Mouse (Mus musculus) CH12.LX (cell line): ENCODE results near the gene Hoxa10. TPM values are rescaled to one million over a fixed set of nuclear protein-coding genes. Genes with fewer than 3 reads are reported as not detected.

Experiments
- DNase-seq: peaks from one replicate; pipeline ENCODE4 v3.0.0-alpha.2; 2013; ENCODE audit errors: extremely low read depth
- H3K27ac ChIP-seq: 2 replicates; pipeline ENCODE4 v1.5.1; 2012; ENCODE audit warnings: low read depth, mild to moderate bottlenecking, control low read depth, moderate library complexity; ENCODE audit not compliant: insufficient read depth
- H3K27me3 ChIP-seq: replicated peaks from 2 replicates; pipeline ENCODE3; 2012; ENCODE audit warnings: inconsistent platforms
- H3K36me3 ChIP-seq, 2 experiments: replicated peaks in 1 of 2; 2 replicates each; pipeline versions ENCODE3 to v1.6.1; 2012; ENCODE audit warnings: inconsistent platforms in 1 of 2, low read length in 1 of 2, mild to moderate bottlenecking in 1 of 2, mixed read lengths in 1 of 2, moderate library complexity in 1 of 2; ENCODE audit not compliant: control insufficient read depth in 1 of 2, insufficient read depth in 1 of 2
- H3K4me1 ChIP-seq, 2 experiments: 2 replicates each; pipeline ENCODE4 v1.6.1; 2012; ENCODE audit warnings: inconsistent platforms in 1 of 2, moderate library complexity in 1 of 2; ENCODE audit not compliant: insufficient read depth in 2 of 2, control insufficient read depth in 1 of 2
- H3K4me2 ChIP-seq: 2 replicates; pipeline ENCODE4 v1.6.1; 2012; ENCODE audit warnings: low read depth, mild to moderate bottlenecking, control low read depth; ENCODE audit not compliant: poor library complexity, insufficient read depth, severe bottlenecking
- H3K4me3 ChIP-seq, 3 experiments: fragments of 150-350 bp in 1 of 3; sonication (generic) in 1 of 3; replicated peaks in 1 of 3; 2 replicates each; pipeline versions ENCODE3 to v1.5.1; 2011 to 2012; ENCODE audit warnings: low read depth in 2 of 3, low read length in 2 of 3, mild to moderate bottlenecking in 2 of 3, moderate library complexity in 2 of 3, control low read depth in 1 of 3, improper control_type of control experiment in 1 of 3, inconsistent platforms in 1 of 3, mixed read lengths in 1 of 3; ENCODE audit not compliant: poor library complexity in 1 of 3
- H3K79me2 ChIP-seq: replicated peaks from 2 replicates; pipeline ENCODE4 v1.6.1; 2012; ENCODE audit warnings: mild to moderate bottlenecking, moderate library complexity; ENCODE audit not compliant: control insufficient read depth, poor library complexity, insufficient read depth, severe bottlenecking; ENCODE audit errors: extremely low read depth
- H3K9ac ChIP-seq: 2 replicates; pipeline ENCODE4 v1.6.1; 2012; ENCODE audit warnings: low read depth, mild to moderate bottlenecking, control low read depth, moderate library complexity; ENCODE audit not compliant: insufficient read depth
- H3K9me3 ChIP-seq: replicated peaks from 2 replicates; pipeline ENCODE3; 2012; ENCODE audit warnings: low read length, inconsistent platforms, mixed read lengths
- BHLHE40 ChIP-seq: IDR thresholded peaks from 2 replicates; pipeline ENCODE4 v1.6.1; 2011; ENCODE audit warnings: mild to moderate bottlenecking, low read depth, low read length, improper control_type of control experiment
- CHD2 ChIP-seq: IDR thresholded peaks from 2 replicates; pipeline ENCODE4 v1.6.1; 2011; ENCODE audit warnings: low read length, improper control_type of control experiment
- CTCF ChIP-seq, 2 experiments: IDR thresholded peaks in 1 of 2; conservative IDR thresholded peaks in 1 of 2; 2 replicates each; pipeline ENCODE4 v1.5.1; 2011 to 2012; ENCODE audit warnings: low read depth in 2 of 2, low read length in 2 of 2, improper control_type of control experiment in 1 of 2, inconsistent platforms in 1 of 2, mild to moderate bottlenecking in 1 of 2, moderate library complexity in 1 of 2
- E2F4 ChIP-seq: IDR thresholded peaks from 2 replicates; pipeline ENCODE4 v1.6.1; 2011; ENCODE audit warnings: low read depth, low read length, improper control_type of control experiment; ENCODE audit not compliant: insufficient replicate concordance
- EP300 ChIP-seq: IDR thresholded peaks from 2 replicates; pipeline ENCODE4 v1.6.1; 2011; ENCODE audit warnings: low read length, improper control_type of control experiment
- GABPA ChIP-seq: IDR thresholded peaks from 2 replicates; pipeline ENCODE4 v1.6.1; 2012; ENCODE audit warnings: low read depth, low read length, improper control_type of control experiment, inconsistent platforms; ENCODE audit not compliant: insufficient replicate concordance
- MAFK ChIP-seq: IDR thresholded peaks from 2 replicates; pipeline ENCODE4 v1.6.1; 2011; ENCODE audit warnings: low read length, improper control_type of control experiment; ENCODE audit not compliant: insufficient replicate concordance
- MAZ ChIP-seq: IDR thresholded peaks from 2 replicates; pipeline ENCODE4 v1.6.1; 2012; ENCODE audit warnings: low read depth, mild to moderate bottlenecking, inconsistent platforms, low read length, improper control_type of control experiment, moderate library complexity
- NELFE ChIP-seq: IDR thresholded peaks from 2 replicates; pipeline ENCODE4 v1.6.1; 2011; ENCODE audit warnings: low read depth, low read length, improper control_type of control experiment
- NRF1 ChIP-seq: IDR thresholded peaks from 2 replicates; pipeline ENCODE4 v1.6.1; 2014; ENCODE audit warnings: low read depth, mild to moderate bottlenecking, inconsistent platforms, low read length, improper control_type of control experiment, moderate library complexity
- RAD21 ChIP-seq: IDR thresholded peaks from 2 replicates; pipeline ENCODE4 v1.6.1; 2011; ENCODE audit warnings: low read depth, mild to moderate bottlenecking, low read length, improper control_type of control experiment, moderate library complexity
- SIN3A ChIP-seq: IDR thresholded peaks from 2 replicates; pipeline ENCODE4 v1.6.1; 2012; ENCODE audit warnings: low read length, improper control_type of control experiment, inconsistent platforms
- SMC3 ChIP-seq: IDR thresholded peaks from 2 replicates; pipeline ENCODE4 v1.6.1; 2011; ENCODE audit warnings: low read depth, low read length, improper control_type of control experiment
- TBP ChIP-seq: conservative IDR thresholded peaks from 2 replicates; pipeline ENCODE4 v1.6.1; 2011; ENCODE audit warnings: low read depth, low read length, improper control_type of control experiment
- UBTF ChIP-seq: IDR thresholded peaks from 2 replicates; pipeline ENCODE4 v1.6.1; 2012; ENCODE audit warnings: low read depth, mild to moderate bottlenecking, inconsistent platforms, low read length, improper control_type of control experiment, moderate library complexity
- USF2 ChIP-seq: conservative IDR thresholded peaks from 2 replicates; pipeline ENCODE4 v1.6.1; 2011; ENCODE audit warnings: low read depth, low read length, improper control_type of control experiment
- ZNF384 ChIP-seq: IDR thresholded peaks from 2 replicates; pipeline ENCODE4 v1.6.1; 2012; ENCODE audit warnings: low read depth, low read length, improper control_type of control experiment, inconsistent platforms
- dilution Hi-C: fragments of 300-500 bp; cut with MboI; formaldehyde crosslinking; loops from 2 replicates; pipeline ENCODE4 v1.14.3; 2020; ENCODE audit warnings: low sequenced_read_pairs; ENCODE audit not compliant: extremely low pct_unique_long_range_greater_than_20kb, extremely low pct_ligation_motif_present
- in situ Hi-C: fragments of 300-500 bp; cut with MboI; formaldehyde crosslinking; loops from 3 replicates; pipeline ENCODE4 v1.14.3; 2019; ENCODE audit warnings: low sequenced_read_pairs, low pct_ligation_motif_present, low pct_unique_long_range_greater_than_20kb, mixed read lengths
- polyA plus RNA-seq: library from polyadenylated mRNA; unstranded; fragments of >175 nt; gene quantifications from 2 replicates; pipeline ENCODE4 v1.2.1, GENCODE M21; 2012; ENCODE audit warnings: low read depth; ENCODE audit not compliant: insufficient read length
- total RNA-seq, 2 experiments: library from RNA; depleted of rRNA; stranded (reverse); fragments of 300-350 nt in 1 of 2; fragments of >200 nt in 1 of 2; gene quantifications; 2 replicates each; pipeline ENCODE4 v1.2.3; 2012 to 2014

Gene Hoxa10
- total and polyA plus RNA-seq, 3 experiments: 5.2 to 14.5 (median 14.3) TPM

GRCm38 (mm10) chr6:52205638-52206621 is 34.7 kb downstream of the Hoxa10 start:
- dilution Hi-C loops (no loop called here), in situ Hi-C loops (loop anchor here (25.0 kb wide), 1 partner anchor 194 kb away; the partner anchor contains the start of gene Skap2)
- H3K4me2 ChIP-seq: no peak overlapping the region

GRCm38 (mm10) chr6:52205221-52205620 is 35.4 kb downstream of the Hoxa10 start:
- dilution Hi-C loops: no loop called here

More at GRCm38 (mm10) chr6:52205638-52206621, 34.7 kb downstream of the Hoxa10 start:
- peaks cover 0 to 7% of the 10 kb centered on the region in 2 experiments; a peak in 1 of 4 replicates for H3K4me1 ChIP-seq
- TF ChIP-seq GABPA (no peak), NRF1 (no peak), EP300 (no peak), CHD2 (no peak), TBP (no peak), MAZ (no peak)
- DNase-seq: no peak
- H3K9me3 ChIP-seq: peaks cover 54% of the 10 kb centered on the region
- H3K9ac ChIP-seq: no peak overlapping the region
- no peak overlapping the region for H3K27ac ChIP-seq
- H3K4me3 ChIP-seq: no peak overlapping the region
- H3K79me2 ChIP-seq: no peaks in the 10 kb centered on the region
- no peaks in the 10 kb centered on the region for H3K27me3 ChIP-seq
- peaks cover 23 to 51% of the 10 kb centered on the region in 2 experiments for H3K36me3 ChIP-seq

More at GRCm38 (mm10) chr6:52205221-52205620, 35.4 kb downstream of the Hoxa10 start:
- peaks cover 23 to 51% of the 10 kb centered on the region in 2 experiments for H3K36me3 ChIP-seq
- no peaks in the 10 kb centered on the region for H3K27me3 ChIP-seq
- peaks cover 0 to 2% of the 10 kb centered on the region in 2 experiments; a peak in 1 of 4 replicates for H3K4me1 ChIP-seq
- no peak overlapping the region for H3K4me3 ChIP-seq
- H3K27ac ChIP-seq: no peak overlapping the region
- no peak overlapping the region for H3K9ac ChIP-seq
- H3K79me2 ChIP-seq: no peaks in the 10 kb centered on the region
- DNase-seq: no peak
- H3K9me3 ChIP-seq: peaks cover 54% of the 10 kb centered on the region
- no peak overlapping the region for H3K4me2 ChIP-seq
- in situ Hi-C loops: loop anchor here (25.0 kb wide), 1 partner anchor 193 kb away; the partner anchor contains the start of gene Skap2
- TF ChIP-seq NRF1 (no peak), CTCF (conservative IDR thresholded peaks at IDR 0.05 in 1 of 2, IDR thresholded peaks at IDR 0.05 in 1 of 2; ENCODE audit: low read depth in 2 of 2, low read length in 2 of 2) (no peak), E2F4 (no peak), MAFK (no peak), BHLHE40 (no peak), ZNF384 (no peak), SIN3A (no peak), SMC3 (no peak), UBTF (no peak), USF2 (no peak), MAZ (no peak), NELFE (no peak), CHD2 (no peak), RAD21 (no peak), GABPA (no peak)
